Mouse (Mus musculus) MEL (cell line): ENCODE results near the gene Nrg4.

ENCODE experiments used
- CTCF ChIP-seq, 3 experiments: IDR thresholded peaks in 2 of 3; conservative IDR thresholded peaks in 1 of 3; 2 replicates each; pipeline ENCODE4 v1.5.1; 2011 to 2012; ENCODE audit warnings: low read length in 3 of 3, low read depth in 2 of 3, mild to moderate bottlenecking in 2 of 3, improper control_type of control experiment in 1 of 3, inconsistent platforms in 1 of 3, mixed read lengths in 1 of 3, moderate library complexity in 1 of 3; ENCODE audit not compliant: control insufficient read depth in 1 of 3, insufficient read depth in 1 of 3, poor library complexity in 1 of 3, severe bottlenecking in 1 of 3
- EP300 ChIP-seq, 2 experiments: IDR thresholded peaks; 2 replicates each; pipeline ENCODE4 v1.6.1; 2011; ENCODE audit warnings: improper control_type of control experiment in 2 of 2, low read length in 2 of 2, low read depth in 1 of 2, mild to moderate bottlenecking in 1 of 2
- GABPA ChIP-seq: IDR thresholded peaks from 2 replicates; pipeline ENCODE4 v1.6.1; 2012; ENCODE audit warnings: low read depth, mild to moderate bottlenecking, inconsistent platforms, low read length, improper control_type of control experiment, moderate library complexity
- MAFK ChIP-seq: IDR thresholded peaks from 2 replicates; pipeline ENCODE4 v1.6.1; 2011; ENCODE audit warnings: low read depth, mild to moderate bottlenecking, low read length, improper control_type of control experiment, borderline replicate concordance
- MAX ChIP-seq: IDR thresholded peaks from 2 replicates; pipeline ENCODE4 v1.6.1; 2011; ENCODE audit warnings: low read length, improper control_type of control experiment
- POLR2A ChIP-seq, 2 experiments: IDR thresholded peaks; 2 replicates each; pipeline ENCODE4 v1.6.1; 2011 to 2012; ENCODE audit warnings: low read length in 2 of 2, mild to moderate bottlenecking in 2 of 2, control low read depth in 1 of 2, improper control_type of control experiment in 1 of 2, low read depth in 1 of 2, moderate library complexity in 1 of 2; ENCODE audit not compliant: control insufficient read depth in 1 of 2, insufficient read depth in 1 of 2, poor library complexity in 1 of 2
- POLR2AphosphoS2 ChIP-seq: IDR thresholded peaks from 2 replicates; pipeline ENCODE4 v1.6.1; 2011; ENCODE audit warnings: low read length, improper control_type of control experiment
- POLR2AphosphoS5 ChIP-seq: IDR thresholded peaks from 2 replicates; pipeline ENCODE4 v1.6.1; 2012; ENCODE audit warnings: low read depth, borderline replicate concordance, mild to moderate bottlenecking, inconsistent platforms, low read length, moderate library complexity, mixed read lengths

GRCm38 (mm10) chr9:55324085-55324484 is 2.6 kb downstream of the Nrg4 start:
- TF ChIP-seq EP300 (IDR thresholded peaks at IDR 0.05; ENCODE audit: low read depth in 1 of 2, low read length in 2 of 2) (no peak), CTCF (IDR thresholded peaks at IDR 0.05 in 2 of 3, conservative IDR thresholded peaks at IDR 0.05 in 1 of 3; ENCODE audit: control insufficient read depth in 1 of 3, insufficient read depth in 1 of 3, low read depth in 2 of 3, low read length in 3 of 3, poor library complexity in 1 of 3, severe bottlenecking in 1 of 3) (no peak), MAX (no peak), POLR2AphosphoS5 (no peak), MAFK (no peak), POLR2A (IDR thresholded peaks at IDR 0.05; ENCODE audit: control insufficient read depth in 1 of 2, insufficient read depth in 1 of 2, low read depth in 1 of 2, low read length in 2 of 2, poor library complexity in 1 of 2) (no peak), GABPA (no peak), POLR2AphosphoS2 (no peak)
